Mouse (Mus musculus) splenic B cell, adult 2 months (primary cell): Measurements from ENCODE around the gene Mef2c.
A peak's percentile ranks its signal among the peaks of the same experiment; 100 is the strongest.

Experiments used
- DNase-seq: peaks from one replicate; pipeline ENCODE4 v3.0.0-alpha.2; 2011; ENCODE audit warnings: low read depth, low spot score
- H3K27me3 ChIP-seq: 2 replicates; pipeline ENCODE4 v1.6.1; 2012; ENCODE audit warnings: mild to moderate bottlenecking, low read length, moderate library complexity, mixed read lengths; ENCODE audit not compliant: control insufficient read depth, poor library complexity, insufficient read depth, severe bottlenecking
- H3K36me3 ChIP-seq: 2 replicates; pipeline ENCODE4 v1.6.1; 2012; ENCODE audit warnings: mild to moderate bottlenecking, low read length, moderate library complexity, mixed read lengths; ENCODE audit not compliant: control insufficient read depth, poor library complexity, insufficient read depth, severe bottlenecking

The Mef2c gene

DNA sequence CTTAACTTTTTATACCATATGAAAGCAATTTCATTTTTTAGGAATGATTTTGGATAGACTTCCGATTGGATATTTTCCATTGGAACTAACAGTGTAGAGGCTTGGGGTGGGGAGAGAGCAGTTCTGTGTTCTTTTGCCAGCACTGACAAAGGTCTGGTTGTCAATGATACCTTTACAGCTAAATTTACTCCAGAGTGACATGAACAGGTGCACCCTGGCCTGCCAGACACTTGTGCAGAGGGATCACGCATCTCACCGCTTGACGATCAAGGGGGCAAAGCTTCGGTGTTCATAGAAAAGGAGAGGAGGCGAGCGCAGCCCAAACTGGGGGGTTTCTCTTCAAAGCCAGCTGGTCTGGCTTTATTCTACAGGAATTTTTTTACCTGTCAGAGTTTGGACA lies at the start of gene Mef2c:
Gene Mef2c, plus strand, starts transcription at position 116 of the 400 bp plus-strand sequence.
- Histone ChIP-seq H3K27me3 (no peaks in the 10 kb centered on the region), H3K36me3 (no peaks in the 10 kb centered on the region)
- no peak for DNase-seq

DNA sequence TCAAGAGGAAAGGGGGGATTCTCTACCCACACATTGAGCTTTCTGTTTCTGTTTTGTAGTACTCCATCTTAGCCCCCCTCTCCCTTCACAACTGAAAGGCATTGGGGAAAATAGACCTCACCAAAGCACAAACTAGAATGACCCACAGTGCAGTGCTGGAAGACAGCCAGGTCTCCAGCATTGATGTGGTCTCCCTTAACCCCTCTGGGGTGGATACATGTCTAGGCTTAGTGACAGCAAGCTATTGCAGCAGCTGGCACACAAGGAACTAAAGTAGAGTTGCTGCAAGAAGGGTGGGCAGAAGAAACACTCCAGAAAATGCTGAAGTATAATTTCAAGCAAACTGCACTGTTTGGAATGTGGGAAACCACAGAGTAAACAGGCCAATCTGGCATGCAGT lies 45.1 kb upstream of the Mef2c start:
- Histone ChIP-seq H3K27me3 (no peaks in the 10 kb centered on the region), H3K36me3 (no peaks in the 10 kb centered on the region)
- DNase-seq: no peak

DNA sequence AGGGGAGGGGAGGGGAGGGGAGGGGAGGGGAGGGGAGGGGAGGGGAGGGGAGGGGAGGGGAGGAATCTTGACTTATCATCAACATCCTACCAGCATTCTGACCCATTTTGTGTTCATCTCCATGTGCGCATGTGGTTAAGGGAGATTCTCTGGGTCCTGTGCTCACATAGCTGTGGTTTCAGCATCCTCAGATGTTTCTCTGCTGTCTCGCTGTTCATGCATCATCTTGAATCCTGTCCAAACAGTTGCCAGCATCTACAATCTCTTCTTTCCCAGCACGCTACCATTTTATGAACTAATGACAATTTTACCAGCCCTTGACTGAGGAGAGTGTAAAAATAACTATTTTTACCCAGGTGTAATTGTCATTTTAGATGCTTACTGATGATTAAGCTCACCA lies 44.2 kb upstream of the Mef2c start:
- H3K27me3 ChIP-seq: no peaks in the 10 kb centered on the region
- DNase-seq: no peak
- no peaks in the 10 kb centered on the region for H3K36me3 ChIP-seq

DNA sequence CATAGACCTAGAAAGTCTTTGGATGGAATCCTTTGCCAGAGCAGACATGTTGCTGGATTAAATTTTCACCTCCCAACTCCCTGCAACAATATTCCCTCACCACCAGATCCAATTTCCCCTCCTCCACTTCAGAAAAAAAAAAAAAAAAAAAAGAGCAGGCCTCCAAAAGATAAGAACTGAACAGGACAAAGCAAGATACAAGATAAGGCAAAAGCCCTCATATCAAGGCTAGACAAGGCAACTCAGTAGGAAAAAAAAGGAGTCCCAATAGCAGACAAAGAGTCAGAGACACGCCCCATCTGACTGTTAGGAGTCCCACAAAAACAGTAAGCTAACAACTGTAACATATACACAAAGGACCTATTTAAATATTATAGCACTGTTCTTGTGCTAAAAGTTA lies 43.2 kb upstream of the Mef2c start:
- DNase-seq: no peak
- H3K36me3 ChIP-seq: no peaks in the 10 kb centered on the region
- no peaks in the 10 kb centered on the region for H3K27me3 ChIP-seq

DNA sequence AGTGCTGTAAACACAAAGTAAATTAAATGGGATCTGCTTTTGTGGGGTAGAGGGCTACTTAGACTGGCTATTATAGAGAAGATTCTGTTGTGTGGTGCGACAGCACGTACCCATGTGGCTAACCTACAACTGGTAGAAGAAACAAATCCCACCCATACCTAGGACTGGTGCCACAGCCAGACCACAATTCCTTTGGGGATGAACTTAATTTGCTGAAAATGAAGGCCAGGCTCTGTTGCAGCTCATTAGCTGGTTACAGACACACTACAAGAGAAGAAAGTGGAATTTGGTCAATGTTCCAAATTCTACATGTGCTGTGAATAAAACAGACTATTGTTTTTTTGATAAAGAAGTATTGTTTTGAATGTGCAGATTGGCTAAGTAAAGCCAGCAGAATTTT lies 42.3 kb upstream of the Mef2c start:
- Histone ChIP-seq H3K36me3 (no peaks in the 10 kb centered on the region), H3K27me3 (no peaks in the 10 kb centered on the region)
- no peak for DNase-seq

DNA sequence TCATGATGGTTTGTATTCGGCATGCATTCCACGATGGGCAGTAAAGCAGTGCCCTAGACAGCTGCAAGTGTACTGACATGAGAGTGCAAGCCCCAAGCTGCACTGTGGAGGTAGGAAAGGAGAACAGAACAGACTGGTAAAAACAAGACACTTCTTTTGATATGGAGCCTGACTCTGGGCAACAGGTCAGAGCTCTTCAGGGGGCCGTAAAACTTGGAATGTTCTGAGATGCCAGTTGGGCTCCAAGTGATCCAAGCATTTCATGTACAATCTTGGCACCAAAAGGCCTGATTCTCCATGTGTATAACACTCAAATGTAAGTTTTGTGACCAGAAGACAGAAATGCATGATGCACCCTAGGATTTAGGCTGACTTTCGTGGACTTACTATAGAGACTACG lies 37.1 kb upstream of the Mef2c start:
- Histone ChIP-seq H3K36me3 (no peaks in the 10 kb centered on the region), H3K27me3 (no peaks in the 10 kb centered on the region)
- DNase-seq: no peak

DNA sequence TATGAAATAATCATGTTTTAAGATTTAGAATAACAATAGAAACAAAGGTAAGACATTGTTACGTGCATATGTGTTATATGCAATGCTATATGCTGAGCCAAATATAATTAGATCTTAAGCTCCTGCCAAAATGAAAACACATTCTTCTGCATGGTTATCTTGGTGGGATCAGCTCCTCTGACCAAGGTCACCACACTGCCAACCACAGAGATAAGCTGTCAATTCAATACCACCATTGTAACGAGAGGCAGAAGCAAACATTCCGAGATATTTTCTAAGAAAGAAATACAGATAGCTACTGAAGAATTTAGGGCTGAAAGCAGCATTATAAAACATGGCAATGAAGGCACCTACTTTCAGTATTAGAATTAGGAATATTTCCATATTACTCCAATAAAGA lies 35.0 kb upstream of the Mef2c start:
- no peak for DNase-seq
- Histone ChIP-seq H3K36me3 (no peaks in the 10 kb centered on the region), H3K27me3 (no peaks in the 10 kb centered on the region)

DNA sequence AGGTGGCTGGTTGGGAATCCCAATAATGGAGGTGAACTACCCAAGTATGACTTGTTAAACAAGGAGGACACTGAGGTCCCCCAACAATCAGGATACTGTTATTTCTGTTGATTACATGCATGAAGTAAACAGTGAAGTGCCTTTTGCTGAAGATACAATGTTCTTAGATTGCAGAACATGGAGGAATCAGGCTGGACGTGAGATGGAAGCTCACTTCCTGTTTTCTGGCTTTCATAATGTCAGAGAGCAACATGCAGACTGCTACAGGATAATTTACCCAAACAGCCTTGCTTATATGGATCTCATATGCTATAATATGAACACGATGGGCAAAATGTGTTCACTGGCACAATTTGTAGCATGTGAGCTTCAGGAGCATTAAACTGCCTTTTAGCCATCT lies 30.1 kb upstream of the Mef2c start:
- no peaks in the 10 kb centered on the region for H3K27me3 ChIP-seq
- peak; percentile 31 for DNase-seq
- no peaks in the 10 kb centered on the region for H3K36me3 ChIP-seq

DNA sequence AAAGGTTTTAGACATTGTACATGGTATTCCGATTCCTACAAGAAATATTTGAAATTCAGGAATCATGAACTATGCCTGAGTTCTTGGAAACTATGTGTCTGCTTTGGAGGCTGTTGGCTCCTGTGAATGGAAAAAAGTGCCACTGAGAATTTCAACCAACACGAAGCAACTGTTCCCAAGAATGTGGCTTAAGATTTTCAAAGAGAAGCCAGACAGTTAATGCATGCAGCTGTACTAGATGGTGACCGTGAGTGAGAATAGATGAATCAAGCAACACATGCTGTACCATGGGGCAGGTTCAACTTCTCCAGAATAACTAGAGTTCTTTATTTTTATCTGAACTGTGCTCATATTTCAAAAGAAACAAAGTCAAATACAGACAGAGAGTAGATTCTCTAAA lies 23.4 kb upstream of the Mef2c start:
- no peaks in the 10 kb centered on the region for H3K36me3 ChIP-seq
- H3K27me3 ChIP-seq: no peaks in the 10 kb centered on the region
- DNase-seq: no peak

DNA sequence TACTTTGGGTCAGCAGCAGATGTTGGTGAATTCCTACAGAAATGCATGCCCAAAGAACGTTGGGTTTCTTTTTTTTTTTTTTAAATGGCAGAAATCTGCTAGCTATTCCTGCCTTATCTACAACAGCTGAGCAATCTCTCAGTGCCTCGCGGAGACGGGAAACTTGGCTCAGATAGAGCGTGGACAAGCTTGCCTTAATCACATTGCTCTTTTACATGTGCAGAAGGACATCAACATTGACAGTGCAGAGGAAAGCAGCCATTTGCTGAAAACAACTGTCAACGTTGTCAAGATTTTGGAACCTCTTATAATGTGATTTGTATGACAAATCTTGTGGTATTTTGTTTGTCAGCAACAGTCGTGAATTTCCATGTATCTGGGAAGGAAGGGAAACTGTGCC lies 22.5 kb upstream of the Mef2c start:
- no peaks in the 10 kb centered on the region for H3K36me3 ChIP-seq
- no peak for DNase-seq
- no peaks in the 10 kb centered on the region for H3K27me3 ChIP-seq

DNA sequence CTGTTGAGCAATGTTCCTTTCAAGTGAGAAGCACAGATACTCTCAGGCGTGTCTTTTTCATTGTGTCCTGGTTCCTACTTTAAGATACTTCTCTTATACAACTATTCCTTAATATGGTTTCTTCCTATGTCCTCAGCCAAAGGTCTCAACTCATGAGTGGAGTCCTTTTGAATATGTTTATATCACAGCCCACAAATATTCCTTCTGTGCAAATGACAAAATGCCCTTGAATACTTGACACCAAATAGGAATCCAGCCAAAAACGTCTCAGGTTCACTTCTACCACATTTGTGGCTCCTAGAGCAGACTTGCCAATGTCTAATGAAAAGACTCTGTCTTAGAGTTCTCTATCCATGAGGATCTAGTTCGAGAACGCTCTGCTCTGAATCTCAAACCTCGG lies 21.7 kb upstream of the Mef2c start:
- no peak for DNase-seq
- H3K27me3 ChIP-seq: no peaks in the 10 kb centered on the region
- H3K36me3 ChIP-seq: no peaks in the 10 kb centered on the region

DNA sequence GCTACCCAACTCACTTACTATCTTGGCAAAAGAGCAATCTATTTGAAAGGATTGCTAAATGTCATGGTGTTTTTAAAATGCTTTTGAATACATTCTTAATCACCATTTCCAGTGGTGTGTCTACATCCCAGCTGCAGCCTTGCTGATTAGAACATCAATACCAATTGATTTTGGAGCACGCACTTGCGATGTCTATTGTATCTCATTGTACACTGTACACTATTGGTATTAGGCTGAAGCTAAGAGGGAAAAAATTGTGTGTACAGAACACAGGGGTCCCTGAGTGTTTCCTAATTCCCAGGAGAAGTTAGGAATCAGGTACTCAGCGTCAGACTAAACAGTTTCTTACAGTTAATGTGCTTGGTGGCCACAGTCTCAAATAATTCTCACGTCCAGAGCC lies 19.6 kb upstream of the Mef2c start:
- H3K36me3 ChIP-seq: no peaks in the 10 kb centered on the region

DNA sequence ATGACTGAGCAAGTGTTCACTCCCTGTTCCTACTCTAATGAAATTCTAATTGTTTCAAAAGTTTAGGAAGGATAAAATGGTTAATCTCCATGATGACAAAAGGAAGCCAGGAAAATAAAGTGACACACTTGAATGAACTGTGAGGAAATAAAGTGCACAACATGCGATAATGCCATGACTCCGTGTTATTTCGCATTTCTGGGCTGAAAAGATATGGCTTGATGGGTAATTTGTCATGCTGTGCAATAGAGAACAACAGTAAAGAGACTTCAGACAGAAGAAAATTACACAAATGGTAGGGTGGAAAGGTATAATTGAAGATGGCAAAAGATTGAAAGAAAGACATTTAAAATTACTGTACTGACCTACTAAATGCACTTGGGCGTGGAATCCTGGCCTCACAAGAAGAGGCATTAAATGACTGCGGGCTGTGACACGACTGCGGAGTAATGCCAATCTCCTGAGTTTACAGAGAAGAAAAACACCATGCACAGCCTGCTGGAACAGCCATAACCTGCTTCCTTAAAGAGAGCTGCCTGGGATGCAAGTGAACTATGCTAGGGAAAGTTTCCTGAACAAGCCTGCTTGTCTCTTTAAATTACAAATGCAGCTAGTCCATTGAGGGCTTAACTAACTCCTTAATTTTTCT lies 19.0 kb upstream of the Mef2c start:
- no peaks in the 10 kb centered on the region for H3K36me3 ChIP-seq
- H3K27me3 ChIP-seq: no peaks in the 10 kb centered on the region
- no peak for DNase-seq

More for the DNA sequence above, 19.6 kb upstream of the Mef2c start:
- no peak for DNase-seq
- no peaks in the 10 kb centered on the region for H3K27me3 ChIP-seq

DNA sequence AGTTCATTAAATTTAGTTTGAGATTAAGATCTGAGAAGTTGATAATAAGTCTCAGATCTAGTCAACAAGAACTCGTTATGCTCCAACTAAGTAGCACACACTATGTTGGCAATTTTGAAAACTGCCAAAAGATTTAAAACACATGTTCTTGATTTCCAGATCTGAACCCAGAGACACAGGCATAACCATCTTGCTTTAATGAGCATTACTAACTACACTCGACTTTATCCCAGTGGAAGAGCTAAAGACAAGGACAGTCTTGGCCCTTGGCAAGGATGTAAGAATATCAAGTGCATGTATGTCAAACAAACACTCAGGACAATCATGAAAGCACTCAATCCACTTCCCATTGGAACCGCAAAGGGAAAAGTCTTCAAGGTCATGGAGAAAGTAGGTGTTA lies 11.8 kb upstream of the Mef2c start:
- no peak for DNase-seq
- no peaks in the 10 kb centered on the region for H3K36me3 ChIP-seq
- H3K27me3 ChIP-seq: no peaks in the 10 kb centered on the region

DNA sequence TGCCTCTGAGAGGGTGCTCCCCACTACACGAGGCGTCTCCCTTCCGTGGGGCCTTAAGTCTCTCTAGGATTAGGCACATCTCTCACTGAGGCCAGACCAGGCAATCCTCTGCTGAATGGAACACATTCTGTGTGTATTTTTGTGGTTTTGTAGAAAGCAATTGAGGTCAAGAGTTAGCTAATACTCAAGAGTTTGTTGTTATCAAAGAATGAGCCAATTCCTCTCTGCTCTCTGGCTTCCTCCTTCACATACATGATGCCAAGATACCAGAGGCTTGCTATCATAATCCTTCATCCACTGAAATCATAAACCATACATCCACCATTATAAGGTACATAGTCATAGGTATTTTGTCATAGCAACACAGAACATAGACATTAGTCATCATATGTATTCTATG lies 6.1 kb upstream of the Mef2c start:
- H3K36me3 ChIP-seq: no peaks in the 10 kb centered on the region
- DNase-seq: no peak
- H3K27me3 ChIP-seq: no peaks in the 10 kb centered on the region

DNA sequence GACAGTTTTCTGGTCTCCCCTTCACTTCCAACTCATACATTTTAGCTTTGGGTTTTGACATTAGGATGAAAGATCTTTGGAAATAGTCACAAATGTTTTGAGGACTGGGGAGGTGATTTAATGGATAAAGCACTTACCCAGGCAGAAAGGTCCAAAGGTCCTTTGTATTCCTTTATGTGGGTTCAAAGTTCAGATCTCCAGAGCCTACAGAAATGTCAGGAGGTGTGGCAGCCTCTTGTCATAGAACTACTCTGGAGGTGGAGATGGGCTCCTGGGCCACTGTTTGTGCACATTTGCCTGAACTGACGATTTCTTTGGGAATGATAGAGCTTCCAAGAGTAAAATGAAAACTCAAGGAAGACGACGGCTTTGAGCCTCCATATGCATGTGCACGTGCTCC lies 4.3 kb upstream of the Mef2c start:
- Histone ChIP-seq H3K27me3 (no peaks in the 10 kb centered on the region), H3K36me3 (no peaks in the 10 kb centered on the region)
- no peak for DNase-seq
